Mouse (Mus musculus) kidney, postnatal 36 days (tissue): ENCODE data around the gene Mgll.

Experiments
- DNase-seq, 2 experiments: peaks; one replicate each; pipeline ENCODE4 v3.0.0; 2021 to 2022; ENCODE audit warnings: mixed read lengths in 2 of 2

The Mgll gene

GRCm38 (mm10) chr6:88724313-88725195, at the start of gene Mgll:
Gene Mgll, plus strand, starts transcription at chr6:88724412.
- peak; percentile 63 to 79 for DNase-seq

DNA sequence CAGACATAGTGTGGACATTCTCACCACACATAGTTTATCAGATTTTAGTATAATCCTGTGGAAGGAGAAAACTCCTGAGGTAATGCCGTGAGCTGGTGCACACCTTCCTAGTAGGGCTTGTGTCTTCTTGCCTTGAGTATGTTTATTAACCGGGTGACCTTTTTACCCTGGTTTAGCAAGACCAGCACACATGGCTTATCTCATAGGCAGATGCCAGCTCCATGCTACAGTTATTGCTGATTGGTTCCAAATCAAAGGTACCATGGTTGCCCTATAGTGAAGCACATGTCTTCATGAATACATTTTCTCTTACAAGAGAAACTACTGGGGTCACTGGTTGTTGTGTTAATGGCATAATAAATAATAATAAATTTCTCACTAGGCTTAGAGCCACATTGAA, 48.4 kb upstream of the Mgll start:
- no peak for DNase-seq

- peak in 1 of 2 experiments; percentile 10 for DNase-seq
Measured at GRCm38 (mm10) chr6:88676753-88677736, 47.2 kb upstream of the Mgll start.

- peak in 1 of 2 experiments; percentile 31 for DNase-seq
Measured at GRCm38 (mm10) chr6:88677738-88678137, 46.5 kb upstream of the Mgll start.

- no peak for DNase-seq
Measured at GRCm38 (mm10) chr6:88681026-88681425, 43.2 kb upstream of the Mgll start.

- no peak for DNase-seq
Measured at GRCm38 (mm10) chr6:88683380-88684053, 40.7 kb upstream of the Mgll start.

DNA sequence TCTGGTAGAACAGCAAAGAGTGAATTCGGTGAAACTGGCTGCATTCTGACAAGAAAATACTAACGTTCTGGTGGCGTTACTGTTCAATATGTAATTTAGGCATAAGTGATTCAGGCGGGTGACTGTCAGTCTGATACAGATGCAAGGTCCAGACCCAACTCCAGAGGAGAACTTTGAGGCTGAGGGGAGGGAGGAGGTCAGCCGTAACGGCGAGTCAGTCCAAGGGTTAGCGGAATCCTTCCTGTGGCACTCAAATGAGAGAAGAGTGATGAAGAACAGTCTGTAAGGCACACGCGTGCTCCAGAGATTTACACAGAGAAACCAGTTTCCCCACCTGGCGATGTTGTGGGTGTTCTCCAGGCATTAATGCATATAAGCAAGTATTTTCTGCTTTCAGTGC, 36.0 kb upstream of the Mgll start:
- peak; percentile 65 to 73 for DNase-seq

- DNase-seq = no peak
Measured at GRCm38 (mm10) chr6:88688712-88689111, 35.5 kb upstream of the Mgll start.

DNA sequence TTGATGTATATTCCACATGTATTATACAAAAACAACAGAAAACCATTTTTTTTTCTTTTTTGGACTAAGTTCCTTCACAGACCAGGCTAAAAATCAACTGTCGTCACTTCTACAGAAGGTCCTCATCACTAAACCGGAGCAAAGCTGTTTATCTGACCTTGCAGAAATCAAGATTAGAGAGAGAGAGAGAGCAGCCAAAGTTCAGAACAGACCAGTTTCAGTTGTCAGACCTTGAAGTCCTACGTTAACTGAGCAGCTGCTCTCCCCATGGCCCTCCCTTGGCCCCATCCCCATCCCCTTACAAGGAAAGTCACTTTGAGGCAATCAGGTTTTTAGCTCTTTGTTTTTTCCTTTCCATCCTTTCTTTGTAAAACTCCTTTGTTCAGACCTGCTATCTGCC, 34.0 kb upstream of the Mgll start:
- peak; percentile 16 to 22 for DNase-seq

- no peak for DNase-seq
Measured at GRCm38 (mm10) chr6:88691361-88691760, 32.9 kb upstream of the Mgll start.

- no peak for DNase-seq
Measured at GRCm38 (mm10) chr6:88702887-88703286, 21.3 kb upstream of the Mgll start.

DNA sequence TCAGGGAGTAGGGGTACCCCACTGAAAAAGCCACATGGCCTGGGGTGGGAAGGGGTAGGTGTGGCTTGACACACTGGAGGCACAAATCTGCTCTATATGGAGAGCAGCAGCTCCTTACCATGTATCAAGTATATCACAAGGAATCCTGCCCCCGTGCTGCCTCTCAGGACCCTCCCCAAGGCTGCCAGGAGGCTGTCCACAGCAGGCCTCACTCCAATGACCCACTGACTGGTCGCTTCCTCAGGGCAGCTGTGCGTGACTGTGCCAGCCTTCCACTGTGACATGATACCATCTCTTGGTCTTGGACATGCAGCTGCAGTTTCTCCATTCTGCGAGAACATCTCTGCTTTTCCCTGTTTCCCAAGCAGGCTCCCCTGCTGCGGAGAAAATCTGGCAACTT, 20.5 kb upstream of the Mgll start:
- DNase-seq = no peak

DNA sequence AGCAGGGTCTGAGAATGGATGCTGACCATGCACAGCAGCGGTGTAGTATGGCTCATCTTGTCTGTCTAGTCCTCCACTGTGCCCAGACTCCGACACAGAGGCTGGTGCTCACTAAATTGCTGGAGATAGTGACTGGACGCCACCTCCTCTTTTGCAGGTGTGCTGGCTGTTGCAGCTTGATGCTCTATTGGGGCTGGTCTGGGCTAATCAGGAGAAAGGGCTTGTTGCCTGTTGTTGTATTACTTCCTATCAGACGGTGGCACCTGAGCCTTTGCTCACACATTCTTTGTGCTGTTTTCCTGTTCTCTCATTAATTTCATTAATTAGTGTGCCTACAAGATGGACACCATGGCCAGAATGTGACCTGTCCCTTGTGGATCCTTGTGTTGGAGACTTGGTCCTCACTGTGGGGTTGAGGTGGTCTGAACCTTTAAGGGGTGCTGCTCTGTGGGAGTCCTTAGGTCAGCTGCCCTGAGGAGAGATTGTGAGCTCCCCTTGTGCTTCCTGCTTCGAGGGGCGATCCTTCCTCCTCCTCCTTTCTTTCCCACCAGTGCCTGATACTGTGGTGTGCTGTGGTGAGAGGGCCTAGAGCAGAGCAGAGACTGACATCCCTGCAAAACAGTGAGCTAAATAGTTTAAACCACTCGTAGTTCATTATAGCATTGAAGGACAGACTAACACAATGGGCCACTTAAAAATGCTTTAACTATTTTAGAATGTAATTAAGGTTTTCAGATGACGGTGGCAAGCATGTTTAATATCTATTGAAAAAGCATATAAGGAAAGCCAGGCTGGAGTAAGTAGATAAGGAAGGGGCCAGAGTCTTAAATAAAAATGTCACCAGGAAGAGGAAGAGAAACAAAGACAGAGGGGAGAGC, 15.6 kb upstream of the Mgll start:
- no peak for DNase-seq

GRCm38 (mm10) chr6:88709279-88709575, 15.0 kb upstream of the Mgll start:
- DNase-seq = no peak

- DNase-seq = no peak
Measured at GRCm38 (mm10) chr6:88711313-88711712, 12.9 kb upstream of the Mgll start.

GRCm38 (mm10) chr6:88712083-88712482, 12.1 kb upstream of the Mgll start:
- no peak for DNase-seq

DNA sequence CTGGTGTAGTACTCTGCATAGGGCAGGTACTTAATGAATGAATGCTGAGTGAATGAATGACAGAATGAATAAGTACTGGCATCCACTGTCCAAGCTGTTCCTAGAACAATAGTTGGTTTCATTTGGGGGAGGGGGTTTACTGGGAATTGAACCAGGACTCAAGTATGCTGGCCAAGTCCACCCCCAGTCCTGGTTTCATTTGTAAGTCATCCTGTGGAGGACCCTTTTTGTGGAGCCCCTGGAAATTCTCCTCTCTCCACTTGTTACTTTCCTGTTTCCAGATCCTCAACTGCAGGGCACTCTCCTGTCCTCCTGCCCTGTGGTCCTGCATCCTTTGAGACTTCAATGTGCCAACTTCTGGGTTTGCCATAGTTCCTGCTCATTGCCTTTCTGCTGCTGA, 10.9 kb upstream of the Mgll start:
- no peak for DNase-seq

DNA sequence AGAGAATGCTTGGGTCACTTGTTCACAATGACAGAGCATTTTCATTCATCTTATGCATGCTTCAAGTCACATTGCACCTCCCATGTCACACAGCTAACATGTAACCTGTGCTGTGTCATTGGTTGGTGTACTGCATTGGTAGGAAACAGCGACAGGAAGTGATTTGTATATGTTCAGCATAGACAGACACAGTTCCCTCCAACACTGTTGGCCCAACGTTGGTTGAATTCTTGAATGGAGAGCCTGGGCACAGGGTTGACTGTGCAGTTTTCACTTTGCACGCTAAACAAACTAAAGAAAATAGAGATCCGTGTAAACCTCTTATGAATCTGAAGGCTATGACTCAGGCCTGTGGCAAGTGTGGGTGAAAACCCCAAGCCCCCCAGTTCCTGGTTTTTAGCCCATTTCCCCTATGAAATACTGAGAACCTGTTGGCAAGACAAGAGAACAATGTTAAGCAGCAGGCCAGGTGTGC, 10.0 kb upstream of the Mgll start:
- no peak for DNase-seq

- DNase-seq = peak; percentile 46 to 74
Measured at GRCm38 (mm10) chr6:88715378-88715781, 8.8 kb upstream of the Mgll start.

- DNase-seq = no peak
Measured at GRCm38 (mm10) chr6:88715966-88716365, 8.2 kb upstream of the Mgll start.

GRCm38 (mm10) chr6:88717143-88718032, 6.8 kb upstream of the Mgll start:
- peak; percentile 38 to 68 for DNase-seq
